Mouse (Mus musculus): ENCODE measurements at regions not wholly inside any gene's neighbourhood (a gene's known extent, or its start where the extent isn't known, plus 50 kb on each side); places are given as distances from the start of the nearest gene placed in this dataset.

- peak; percentile 28 for DNase-seq (ENCODE audit: low spot score)
Observed at GRCm38 (mm10) chr3:16816101-16816500, 809.9 kb upstream of the Gm5150 start.

DNA sequence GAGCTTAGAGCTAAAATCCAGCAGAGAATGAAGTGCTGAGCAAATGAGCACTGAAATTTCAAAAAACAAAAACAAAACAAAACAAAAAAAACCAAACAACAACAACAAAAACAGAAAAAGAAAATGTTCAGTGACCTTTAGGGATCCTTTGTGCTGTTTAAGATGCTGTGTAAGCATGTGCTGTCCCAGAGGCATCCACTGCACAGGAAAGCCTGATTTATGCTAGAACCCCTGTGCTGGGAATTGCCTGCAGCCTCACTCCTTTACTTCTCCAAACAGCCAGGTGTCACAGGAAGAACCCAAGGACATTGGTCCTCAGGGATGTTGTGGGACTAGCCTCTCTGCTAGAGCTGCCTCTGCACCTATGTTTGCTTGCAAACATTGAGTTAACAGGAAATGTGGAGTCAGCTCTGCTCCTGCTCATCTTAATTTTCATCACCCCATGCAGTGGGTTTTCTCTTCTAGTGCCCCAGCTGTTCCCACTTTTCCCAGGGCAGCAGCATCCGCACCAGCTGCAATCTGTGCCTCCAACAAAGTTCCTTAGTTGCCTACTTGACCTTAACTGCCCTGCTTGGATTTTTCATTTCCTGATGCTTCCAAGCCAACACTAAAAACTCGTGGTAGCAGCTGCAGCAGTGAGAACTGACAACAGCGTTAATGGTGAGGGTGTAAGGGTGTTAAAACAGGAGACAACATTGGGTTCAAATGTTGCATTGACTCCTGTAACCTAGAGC lies 804.8 kb upstream of the Gm5150 start:
- no peak for DNase-seq (ENCODE audit: low spot score)

GRCm38 (mm10) chr3:16803603-16804002 lies 797.4 kb upstream of the Gm5150 start:
- DNase-seq (ENCODE audit: low spot score) = no peak
